Mouse (Mus musculus): ENCODE results near the gene Mindy2. TPM values are rescaled to one million over a fixed set of nuclear protein-coding genes. Genes with fewer than 3 reads are reported as not detected.
"Not testable (repeated sequence)": the region's sequence is repeated elsewhere in the genome, so short reads cannot be mapped to it uniquely, and the experiment has no call there.

The Mindy2 gene
- total RNA-seq, 1 experiment from 2014 or later: 17.3 TPM

GRCm38 (mm10) chr9:70580956-70581355, 76.0 kb downstream of the Mindy2 start:
- DNase-seq: no peak

GRCm38 (mm10) chr9:70578123-70578522, 78.9 kb downstream of the Mindy2 start:
- no peak for DNase-seq

GRCm38 (mm10) chr9:70570351-70570750, 86.6 kb downstream of the Mindy2 start:
- DNase-seq: no peak

GRCm38 (mm10) chr9:70567651-70568050, 89.3 kb downstream of the Mindy2 start:
- DNase-seq: no peak

GRCm38 (mm10) chr9:70562825-70563224, 94.1 kb downstream of the Mindy2 start:
- no peak for DNase-seq

- no peak for DNase-seq
These were observed 100.2 kb downstream of the Mindy2 start for GRCm38 (mm10) chr9:70556796-70557195.

- DNase-seq: no peak
These were observed 101.5 kb downstream of the Mindy2 start for GRCm38 (mm10) chr9:70555431-70555830.

- DNase-seq: not testable (repeated sequence)
These were observed 104.7 kb downstream of the Mindy2 start for GRCm38 (mm10) chr9:70552233-70552632.

GRCm38 (mm10) chr9:70551524-70551923, 105.5 kb downstream of the Mindy2 start:
- DNase-seq: no peak

Other genes starting within 250 kb of the Mindy2 start
- gene Ccnb2, start 235.6 kb downstream of the Mindy2 start, total RNA-seq (2021): 9.0 and 10.9 TPM in 2 replicates
- 41.2 and 41.8 TPM in 2 replicates for gene Rnf111, start 153.4 kb downstream of the Mindy2 start, total RNA-seq (2021)
- gene Sltm, start 114.4 kb downstream of the Mindy2 start, total RNA-seq (2021): 39.1 and 49.7 TPM in 2 replicates
- 0.52 and 0.76 TPM in 2 replicates for gene Gm10642, start 923 bp downstream of the Mindy2 start, total RNA-seq (2021)
- gene Adam10, start 21.8 kb upstream of the Mindy2 start, total RNA-seq (2021): 53.1 and 57.3 TPM in 2 replicates

All from adrenal gland, postnatal 25 days (tissue).